Mouse (Mus musculus) layer of hippocampus, adult 18-20 months (tissue): ENCODE results near the gene Opa3. TPM values are rescaled to one million over a fixed set of nuclear protein-coding genes. Genes with fewer than 3 reads are reported as not detected.

Experiments
- DNase-seq, 2 experiments: peaks; one replicate each; pipeline ENCODE4 v3.0.0; 2022; ENCODE audit warnings: low spot score in 2 of 2
- microRNA-seq, 2 experiments: library from miRNA; unstranded; fragments of <30 nt; microRNA quantifications; one replicate each; pipeline ENCODE4 v1.2.0; 2021
- total RNA-seq, 2 experiments: library from RNA; stranded (reverse); gene quantifications; 2 replicates each; pipeline ENCODE4 v1.2.3; 2021

Opa3 gene
- total RNA-seq, 2 experiments from 2014 or later, result 41.3 to 42.6 TPM

GRCm38 (mm10) chr7:19305413-19305735 lies 77.2 kb downstream of the Opa3 start:
- no peak for DNase-seq

Small RNAs within 50 kb of the gene (microRNA-seq; reads per million reads assigned to microRNA genes)
- 10,265 to 11,307 reads per million in 2 experiments for gene Mir330

Other genes with a start within 250 kb of the Opa3 start
- gene Nanos2, start 240.9 kb upstream of the Opa3 start, total RNA-seq, result under 1 TPM; 0.20 to 0.40 TPM
- 10 to 100 TPM; 50.1 to 50.7 TPM for gene Mypop, start 237.1 kb upstream of the Opa3 start, total RNA-seq
- gene Irf2bp1, start 224.3 kb upstream of the Opa3 start, total RNA-seq, result 10 to 100 TPM; 53.8 to 57.2 TPM
- gene Foxa3, start 204.8 kb upstream of the Opa3 start, total RNA-seq, result not detected
- gene Sympk, start 204.0 kb upstream of the Opa3 start, total RNA-seq, result 100 to 1,000 TPM; 118 to 123 TPM
- gene Rsph6a, start 173.6 kb upstream of the Opa3 start, total RNA-seq, result not detected
- 100 to 1,000 TPM; 142 to 148 TPM for gene Dmwd, start 152.1 kb upstream of the Opa3 start, total RNA-seq
- gene Dmpk, start 144.5 kb upstream of the Opa3 start, total RNA-seq, result 10 to 100 TPM; 30.2 to 43.1 TPM
- 1 to 10 TPM; 2.0 to 2.6 TPM for gene Six5, start 133.7 kb upstream of the Opa3 start, total RNA-seq
- under 1 TPM in 1 of 2 experiments, not detected in 1; 0.27 TPM for gene Gm4969, start 110.0 kb upstream of the Opa3 start, total RNA-seq
- 10 to 100 TPM; 15.0 to 15.4 TPM for gene Fbxo46, start 108.5 kb upstream of the Opa3 start, total RNA-seq
- gene Qpctl, start 79.0 kb upstream of the Opa3 start, total RNA-seq, result 10 to 100 TPM; 17.1 to 18.7 TPM
- 10 to 100 TPM; 79.7 to 82.8 TPM for gene Snrpd2, start 78.6 kb upstream of the Opa3 start, total RNA-seq
- gene Gipr, start 62.2 kb upstream of the Opa3 start, total RNA-seq, result 1 to 10 TPM; 1.3 to 1.4 TPM
- 100 to 1,000 TPM; 160 to 178 TPM for gene Eml2, start 51.9 kb upstream of the Opa3 start, total RNA-seq
- gene Gpr4, start 15.8 kb upstream of the Opa3 start, total RNA-seq, result 1 to 10 TPM; 1.3 to 1.4 TPM
- 10 to 100 TPM; 14.2 to 17.0 TPM for gene Vasp, start 43.5 kb downstream of the Opa3 start, total RNA-seq
- gene Ppm1n, start 51.7 kb downstream of the Opa3 start, total RNA-seq, result not detected
- gene Rtn2, start 54.3 kb downstream of the Opa3 start, total RNA-seq, result 10 to 100 TPM; 92.8 to 95.6 TPM
- gene Fosb, start 81.7 kb downstream of the Opa3 start, total RNA-seq, result 10 to 100 TPM; 20.4 to 26.6 TPM
- gene Ercc1, start 116.4 kb downstream of the Opa3 start, total RNA-seq, result 10 to 100 TPM; 47.7 to 49.0 TPM
- gene Cd3eap, start 131.1 kb downstream of the Opa3 start, total RNA-seq, result 10 to 100 TPM; 19.9 to 21.0 TPM
- gene Ppp1r13l, start 131.4 kb downstream of the Opa3 start, total RNA-seq, result 1 to 10 TPM; 6.3 to 7.8 TPM
- gene Ercc2, start 153.7 kb downstream of the Opa3 start, total RNA-seq, result 10 to 100 TPM; 37.5 to 38.3 TPM
- gene Klc3, start 175.8 kb downstream of the Opa3 start, total RNA-seq, result 1 to 10 TPM; 4.5 to 5.5 TPM
- gene Ckm, start 176.4 kb downstream of the Opa3 start, total RNA-seq, result not detected
- 10 to 100 TPM; 88.3 to 92.0 TPM for gene Mark4, start 230.5 kb downstream of the Opa3 start, total RNA-seq
- under 1 TPM; 0.38 to 0.59 TPM for gene Exoc3l2, start 235.0 kb downstream of the Opa3 start, total RNA-seq